Mouse (Mus musculus): Measurements from ENCODE around the gene Slc16a9. TPM values are rescaled to one million over a fixed set of nuclear protein-coding genes. Genes with fewer than 3 reads are reported as not detected.

Slc16a9 gene
- polyA plus RNA-seq, 1 experiment from 2014 or later, result 1.5 TPM

DNA sequence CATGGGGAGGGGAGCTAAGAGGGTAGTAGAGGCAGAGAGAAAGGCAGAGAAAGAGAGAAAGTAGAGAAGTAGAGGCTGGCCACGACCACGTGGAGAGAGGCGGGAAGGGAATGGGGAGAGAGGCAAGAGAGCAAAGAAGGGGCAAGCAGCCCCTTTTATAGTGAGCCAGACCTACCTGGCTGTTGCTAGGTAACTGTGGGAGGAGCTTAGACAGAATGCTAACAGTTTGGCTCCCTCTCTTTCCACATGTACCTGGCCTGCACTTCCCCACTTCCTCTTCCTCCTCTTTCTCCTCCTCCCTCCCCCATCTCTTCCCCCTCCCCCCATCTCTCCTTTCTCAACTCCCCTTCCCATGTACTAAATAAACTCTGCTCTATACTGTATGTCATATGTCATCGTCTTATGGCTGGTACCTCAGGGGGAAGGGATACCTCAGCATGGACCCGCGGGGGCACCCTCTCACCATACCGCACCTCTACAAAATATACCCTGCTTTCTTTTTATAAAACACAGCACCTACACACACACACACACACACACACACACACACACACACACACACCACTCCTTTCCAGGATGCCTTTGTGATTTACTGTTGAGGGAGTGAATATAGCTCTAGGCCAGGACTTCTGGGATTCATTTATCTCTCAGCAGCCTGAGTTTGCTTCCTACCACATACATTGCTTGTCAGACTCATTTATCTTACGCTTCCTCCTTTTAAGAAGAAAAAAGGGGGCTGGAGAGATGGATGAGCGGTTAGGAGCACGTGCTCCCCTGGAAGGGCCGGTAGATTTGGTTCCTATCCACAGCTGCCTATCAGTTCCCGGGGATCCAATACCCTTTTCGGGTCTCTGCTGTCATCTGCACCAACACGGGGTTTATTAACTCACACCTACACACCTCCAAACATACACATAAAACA is 43.8 kb downstream of the Slc16a9 start:
- Histone ChIP-seq H3K27ac (replicated peaks) (no peak overlapping the region), H3K4me1 (no peaks in the 10 kb centered on the region), H3K4me2 (replicated peaks) (no peak overlapping the region), H3K36me3 (no peaks in the 10 kb centered on the region), H3K9me3 (no peaks in the 10 kb centered on the region), H3K4me3 (no peak overlapping the region), H3K27me3 (no peaks in the 10 kb centered on the region), H3K9ac (replicated peaks) (no peak overlapping the region)
- 74% methylated on average over 14 of the region's 14 CpGs for WGBS
- ATAC-seq (replicated peaks), result no peak

DNA sequence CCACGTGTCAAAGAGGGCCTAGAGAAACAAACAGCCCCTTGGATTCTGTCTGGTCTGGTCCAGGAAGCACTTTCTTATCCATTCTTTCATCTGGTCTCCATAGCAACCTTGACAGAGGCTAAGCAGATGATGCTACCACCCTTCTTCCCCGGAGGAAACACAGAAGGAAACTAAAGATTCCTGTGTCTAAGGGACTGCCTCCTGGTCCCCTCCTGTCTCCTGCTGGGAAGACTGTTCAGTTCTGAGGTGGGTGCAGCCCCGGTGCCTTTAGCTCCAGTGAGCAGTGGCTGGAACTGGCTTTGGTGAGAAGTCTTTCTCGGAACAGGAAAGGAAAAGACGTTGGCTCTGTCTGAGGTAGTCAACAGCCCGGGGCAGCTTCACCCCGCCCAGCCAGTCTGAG is 47.1 kb downstream of the Slc16a9 start:
- no peaks in the 10 kb centered on the region for H3K9me3 ChIP-seq
- no peak overlapping the region for H3K4me3 ChIP-seq
- H3K27me3 ChIP-seq, result no peaks in the 10 kb centered on the region
- H3K36me3 ChIP-seq, result no peaks in the 10 kb centered on the region
- H3K4me1 ChIP-seq, result no peaks in the 10 kb centered on the region; the same call in 1 of the 2 replicates
- WGBS, result 40% methylated on average over 7 of the region's 7 CpGs
- no peak overlapping the region for H3K9ac ChIP-seq (replicated peaks)
- no peak for ATAC-seq (replicated peaks)
- no peak overlapping the region for H3K27ac ChIP-seq (replicated peaks)
- no peak overlapping the region for H3K4me2 ChIP-seq (replicated peaks)

DNA sequence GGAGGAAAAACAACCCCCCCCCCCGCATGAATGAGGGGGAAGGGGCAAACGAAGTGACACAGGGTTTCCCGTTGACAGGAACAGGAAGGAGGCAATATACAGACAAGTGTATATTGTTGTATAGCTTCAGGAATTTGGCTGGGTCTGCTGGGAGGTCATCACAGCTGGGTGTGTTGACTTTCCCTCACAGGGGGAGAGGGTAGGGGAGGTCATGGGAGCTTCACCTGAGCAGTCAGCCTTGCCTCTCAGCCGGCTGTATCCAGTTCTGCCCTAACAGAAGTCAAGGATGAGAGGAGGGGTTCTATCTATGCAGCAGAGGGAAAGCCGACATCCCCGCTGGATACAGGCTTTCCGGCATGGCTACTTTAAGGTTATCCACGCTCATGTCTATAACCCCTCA is 49.2 kb downstream of the Slc16a9 start:
- no peak for ATAC-seq (replicated peaks)
- no peaks in the 10 kb centered on the region; the same call in 1 of the 2 replicates for H3K4me1 ChIP-seq
- H3K4me3 ChIP-seq, result no peak overlapping the region
- no peaks in the 10 kb centered on the region for H3K27me3 ChIP-seq
- H3K9me3 ChIP-seq, result no peaks in the 10 kb centered on the region
- no peak overlapping the region for H3K27ac ChIP-seq (replicated peaks)
- H3K36me3 ChIP-seq, result no peaks in the 10 kb centered on the region
- H3K4me2 ChIP-seq (replicated peaks), result no peak overlapping the region
- H3K9ac ChIP-seq (replicated peaks), result no peak overlapping the region
- WGBS, result 67% methylated on average over 8 of the region's 8 CpGs

DNA sequence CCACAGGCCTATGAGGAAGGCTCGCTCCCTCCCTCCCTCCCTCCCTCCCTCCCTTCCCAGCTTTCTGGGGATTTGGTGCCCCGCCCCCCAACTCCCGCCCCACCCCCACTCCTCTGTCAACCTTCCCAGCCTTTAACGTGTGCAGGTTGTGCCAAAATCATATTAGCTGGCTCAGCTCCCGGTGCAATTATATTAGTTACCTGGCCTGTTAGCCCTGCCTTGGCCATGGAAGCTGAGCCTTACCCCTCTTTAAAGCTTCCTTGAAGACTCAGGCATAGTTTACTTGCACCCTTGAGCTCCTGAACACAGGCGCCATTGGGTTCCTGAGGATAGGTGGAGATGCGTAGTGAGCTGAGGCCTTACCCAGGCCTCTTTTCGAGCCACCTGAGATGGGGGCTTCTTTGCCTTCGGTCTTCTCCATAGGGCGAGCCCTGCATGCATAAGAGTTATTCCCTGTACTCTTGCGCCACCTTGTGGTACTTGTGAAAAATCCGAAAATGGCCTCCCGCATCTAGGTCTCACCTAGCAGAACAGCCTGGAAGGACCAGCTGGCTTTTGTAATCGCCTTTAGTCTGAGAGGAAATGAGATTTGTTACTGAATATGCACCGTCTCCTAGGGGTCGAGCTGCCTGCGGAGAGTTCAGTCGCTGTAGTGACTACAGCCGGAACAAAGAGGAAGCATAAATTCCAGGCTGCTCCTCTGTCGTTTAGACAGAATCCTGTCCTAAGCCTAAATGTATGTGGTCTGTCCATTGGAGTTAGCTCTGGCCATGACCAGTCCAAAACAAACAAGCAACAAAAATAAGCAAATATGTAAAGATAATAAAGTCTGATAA is 51.8 kb downstream of the Slc16a9 start:
- Histone ChIP-seq H3K4me3 (no peak overlapping the region), H3K9me3 (no peaks in the 10 kb centered on the region), H3K27ac (replicated peaks) (no peak overlapping the region), H3K27me3 (no peaks in the 10 kb centered on the region), H3K36me3 (no peaks in the 10 kb centered on the region), H3K4me1 (no peaks in the 10 kb centered on the region; the same call in 1 of the 2 replicates), H3K4me2 (replicated peaks) (0 out of 2 replicates have a peak overlapping the region, but pooled peaks have one; percentile 25), H3K9ac (replicated peaks) (peak overlapping the region; percentile 34; the same call in 1 of the 2 replicates)
- WGBS, result 6% methylated on average over 19 of the region's 20 CpGs
- ATAC-seq (replicated peaks), result peak; percentile 93

DNA sequence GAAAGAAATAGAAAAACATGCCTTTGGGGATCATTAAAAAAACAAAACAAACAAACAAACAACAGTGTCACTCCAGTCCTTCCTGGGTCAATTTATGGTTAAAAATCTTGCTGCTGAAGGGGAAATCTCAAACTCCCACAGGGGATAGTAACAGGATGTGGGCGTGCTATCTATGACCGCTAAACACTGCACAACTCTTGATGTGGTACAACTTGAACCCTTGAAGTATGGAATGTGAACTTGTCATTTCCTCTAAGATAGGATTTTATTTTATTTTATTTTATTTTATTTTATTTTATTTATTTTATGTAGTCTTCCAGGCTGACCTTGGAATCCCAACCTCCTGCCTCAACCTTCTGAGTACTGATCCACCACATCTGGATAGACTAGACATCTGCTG is 54.2 kb downstream of the Slc16a9 start:
- Histone ChIP-seq H3K4me3 (no peak overlapping the region), H3K27ac (replicated peaks) (no peak overlapping the region), H3K9me3 (no peaks in the 10 kb centered on the region), H3K36me3 (no peaks in the 10 kb centered on the region), H3K9ac (replicated peaks) (no peak overlapping the region), H3K27me3 (no peaks in the 10 kb centered on the region), H3K4me2 (replicated peaks) (no peak overlapping the region), H3K4me1 (no peaks in the 10 kb centered on the region; the same call in 1 of the 2 replicates)
- ATAC-seq (replicated peaks), result no peak
- WGBS, result 92% methylated on average over 2 of the region's 2 CpGs

DNA sequence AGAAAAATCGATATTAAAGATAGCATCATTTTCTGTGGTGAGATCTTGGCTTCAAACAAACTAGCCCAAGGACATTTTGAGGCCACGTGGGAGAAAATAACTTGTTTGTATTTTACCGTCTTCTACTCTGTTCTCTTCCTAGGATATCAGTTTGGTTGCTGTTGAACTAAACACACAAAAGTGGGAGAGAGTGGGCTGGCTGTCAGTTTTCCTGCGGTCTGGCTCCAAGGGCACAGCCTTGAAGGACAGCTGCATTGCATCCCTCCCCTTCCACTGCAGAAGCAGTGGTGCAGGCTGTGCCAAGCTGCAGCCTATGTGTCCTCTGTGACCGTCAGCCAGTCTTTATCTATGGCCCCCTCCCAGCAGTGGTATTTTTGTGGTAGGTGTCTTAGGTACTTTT is 54.8 kb downstream of the Slc16a9 start:
- ATAC-seq (replicated peaks), result no peak
- Histone ChIP-seq H3K4me1 (no peaks in the 10 kb centered on the region; the same call in 1 of the 2 replicates), H3K4me2 (replicated peaks) (no peak overlapping the region), H3K27me3 (no peaks in the 10 kb centered on the region), H3K9ac (replicated peaks) (no peak overlapping the region), H3K27ac (replicated peaks) (no peak overlapping the region), H3K4me3 (no peak overlapping the region), H3K9me3 (no peaks in the 10 kb centered on the region), H3K36me3 (no peaks in the 10 kb centered on the region)
- 68% methylated on average over 5 of the region's 5 CpGs for WGBS

DNA sequence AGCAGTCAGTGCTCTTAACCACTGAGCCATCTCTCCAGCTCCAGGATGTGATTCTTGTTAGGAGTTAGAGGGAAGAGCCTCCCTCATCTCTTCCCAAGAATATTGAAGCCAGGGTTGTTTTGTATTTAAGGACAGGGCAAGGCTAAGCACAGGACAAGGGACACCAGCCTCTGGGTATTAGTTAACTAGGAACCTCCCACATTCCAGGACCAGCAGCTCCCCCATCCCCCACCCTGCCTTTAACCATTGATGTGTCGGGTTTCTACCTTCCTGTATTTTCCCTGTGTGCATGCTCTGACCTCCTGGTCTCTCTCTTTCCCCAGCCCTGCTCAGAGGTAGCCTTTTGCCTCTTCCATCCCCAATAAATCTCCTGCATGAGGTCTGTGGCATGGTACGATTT is 56.3 kb downstream of the Slc16a9 start:
- Histone ChIP-seq H3K9ac (replicated peaks) (no peak overlapping the region), H3K4me3 (no peak overlapping the region), H3K36me3 (no peaks in the 10 kb centered on the region), H3K27ac (replicated peaks) (no peak overlapping the region), H3K27me3 (no peaks in the 10 kb centered on the region), H3K4me1 (no peaks in the 10 kb centered on the region; the same call in 1 of the 2 replicates), H3K9me3 (no peaks in the 10 kb centered on the region), H3K4me2 (replicated peaks) (no peak overlapping the region)
- ATAC-seq (replicated peaks), result no peak
- WGBS, result 61% methylated on average over 2 of the region's 2 CpGs

DNA sequence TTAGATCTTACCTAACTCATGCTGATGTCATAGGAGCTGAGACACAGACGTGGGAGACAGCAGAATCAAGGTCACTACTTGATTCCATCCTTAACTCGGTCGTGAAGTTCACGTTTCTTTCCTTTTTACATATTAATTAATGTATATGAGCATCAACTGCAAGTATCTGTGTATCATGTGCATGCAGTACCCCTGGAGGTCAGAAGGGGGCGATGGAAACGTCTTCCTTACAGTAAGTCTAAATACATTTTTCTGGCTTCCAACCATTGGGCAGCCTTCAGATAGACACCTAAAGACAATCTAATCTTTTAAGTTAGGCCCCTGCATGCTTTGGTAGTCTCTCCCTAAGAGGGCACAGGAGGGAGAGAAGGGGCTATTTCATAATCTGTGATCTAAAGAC is 58.3 kb downstream of the Slc16a9 start:
- no peaks in the 10 kb centered on the region for H3K4me1 ChIP-seq
- no peaks in the 10 kb centered on the region for H3K9me3 ChIP-seq
- 90% methylated on average over 6 of the region's 6 CpGs for WGBS
- H3K4me2 ChIP-seq (replicated peaks), result no peak overlapping the region
- no peak overlapping the region for H3K27ac ChIP-seq (replicated peaks)
- no peaks in the 10 kb centered on the region for H3K27me3 ChIP-seq
- H3K4me3 ChIP-seq, result no peak overlapping the region
- ATAC-seq (replicated peaks), result no peak
- no peaks in the 10 kb centered on the region for H3K36me3 ChIP-seq
- H3K9ac ChIP-seq (replicated peaks), result no peak overlapping the region

DNA sequence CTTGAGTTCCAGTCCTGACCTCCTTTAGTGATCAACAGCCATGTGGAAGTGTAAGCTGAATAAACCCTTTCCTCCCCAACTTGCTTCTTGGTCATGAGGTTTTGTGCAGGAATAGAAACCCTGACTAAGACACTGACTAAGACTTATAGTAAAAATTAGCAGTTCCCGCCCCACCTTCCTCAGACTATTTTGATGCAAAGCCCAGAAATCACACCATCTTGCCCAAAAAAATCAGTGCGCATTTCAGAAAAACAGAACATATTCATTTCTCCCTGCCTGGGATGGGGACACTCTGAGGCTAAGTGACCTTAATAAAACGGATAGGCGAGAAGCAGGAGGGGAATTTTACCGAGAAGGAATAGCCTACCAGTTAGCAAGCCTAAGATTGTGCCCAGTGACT is 60.8 kb downstream of the Slc16a9 start:
- 81% methylated on average over 5 of the region's 5 CpGs for WGBS
- no peak for ATAC-seq (replicated peaks)

DNA sequence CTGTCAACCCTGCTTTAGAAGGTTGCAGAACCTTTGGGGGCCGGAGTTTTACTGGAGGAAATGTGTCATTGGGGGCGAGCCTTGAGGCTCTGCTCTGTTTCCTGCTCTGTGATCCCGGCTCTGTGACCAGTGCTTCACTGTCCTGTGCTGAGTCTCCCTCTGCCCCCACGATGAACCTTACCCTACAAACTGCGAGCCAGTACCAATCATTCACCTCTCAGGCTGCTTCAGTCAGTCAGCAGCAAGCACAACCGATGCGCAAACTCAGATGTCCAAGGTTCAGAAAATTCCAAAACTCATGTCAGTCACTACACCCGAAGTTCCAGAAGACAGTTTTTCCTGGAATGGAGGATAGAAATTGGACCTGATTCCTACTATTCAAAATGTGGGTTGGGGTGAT is 64.5 kb downstream of the Slc16a9 start:
- WGBS, result 93% methylated on average over 8 of the region's 8 CpGs
- Histone ChIP-seq H3K4me3 (no peak overlapping the region), H3K9ac (replicated peaks) (no peak overlapping the region), H3K9me3 (no peaks in the 10 kb centered on the region), H3K36me3 (no peaks in the 10 kb centered on the region), H3K4me1 (no peaks in the 10 kb centered on the region), H3K27me3 (no peaks in the 10 kb centered on the region), H3K4me2 (replicated peaks) (no peak overlapping the region), H3K27ac (replicated peaks) (no peak overlapping the region)
- ATAC-seq (replicated peaks), result no peak

More for the DNA sequence above, 60.8 kb downstream of the Slc16a9 start:
- no peak overlapping the region for H3K27ac ChIP-seq (replicated peaks)
- no peak overlapping the region for H3K9ac ChIP-seq (replicated peaks)
- no peak overlapping the region for H3K4me3 ChIP-seq
- no peaks in the 10 kb centered on the region for H3K36me3 ChIP-seq
- H3K27me3 ChIP-seq, result no peaks in the 10 kb centered on the region
- H3K9me3 ChIP-seq, result no peaks in the 10 kb centered on the region
- no peak overlapping the region for H3K4me2 ChIP-seq (replicated peaks)
- H3K4me1 ChIP-seq, result no peaks in the 10 kb centered on the region

DNA sequence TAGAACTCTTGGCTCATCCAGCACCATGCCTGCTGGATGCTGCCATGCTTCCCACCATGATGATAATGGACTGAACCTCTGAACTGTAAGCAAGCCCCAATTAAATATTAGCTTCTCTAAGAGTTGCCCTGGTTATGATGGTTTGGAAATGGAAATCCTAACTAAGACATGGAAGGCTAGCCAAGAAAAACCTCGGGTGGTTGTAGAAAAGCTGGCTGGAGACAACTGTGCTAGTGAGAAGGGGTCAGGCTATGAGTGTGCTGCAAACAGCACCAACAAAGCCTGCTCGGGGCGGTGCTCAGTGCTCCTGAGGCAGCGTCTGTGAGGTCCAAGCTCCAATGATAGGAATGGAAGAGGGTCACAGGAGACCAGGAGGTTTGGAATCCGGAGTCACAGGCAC is 65.7 kb downstream of the Slc16a9 start:
- no peak overlapping the region for H3K4me3 ChIP-seq
- no peaks in the 10 kb centered on the region for H3K27me3 ChIP-seq
- H3K4me2 ChIP-seq (replicated peaks), result no peak overlapping the region
- H3K4me1 ChIP-seq, result no peaks in the 10 kb centered on the region
- no peak overlapping the region for H3K9ac ChIP-seq (replicated peaks)
- H3K9me3 ChIP-seq, result no peaks in the 10 kb centered on the region
- no peak for ATAC-seq (replicated peaks)
- H3K27ac ChIP-seq (replicated peaks), result no peak overlapping the region
- no peaks in the 10 kb centered on the region for H3K36me3 ChIP-seq
- WGBS, result 81% methylated on average over 5 of the region's 5 CpGs

DNA sequence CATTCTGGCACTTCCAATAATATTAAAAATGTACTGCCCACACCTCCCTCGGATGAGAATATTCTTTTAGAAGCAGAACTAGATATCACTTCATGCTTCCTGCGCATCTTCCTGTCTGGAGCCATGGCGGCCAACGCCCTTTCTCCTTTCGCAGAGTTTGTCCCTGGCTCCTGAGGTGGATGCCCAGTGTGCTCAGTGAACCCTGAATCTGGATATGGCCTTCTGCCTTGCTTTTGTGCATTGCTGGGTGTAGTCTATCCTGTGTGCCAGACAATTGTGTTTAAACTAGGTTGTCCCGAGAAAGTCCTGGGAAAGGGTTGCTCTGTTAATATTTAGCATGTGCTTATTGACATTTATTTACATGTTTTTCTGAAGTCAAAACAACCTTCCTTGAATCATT is 71.0 kb downstream of the Slc16a9 start:
- H3K27ac ChIP-seq (replicated peaks), result no peak overlapping the region
- H3K9ac ChIP-seq (replicated peaks), result no peak overlapping the region
- H3K4me2 ChIP-seq (replicated peaks), result no peak overlapping the region
- 0 out of 2 replicates have a peak, but pooled peaks cover 2% of the 10 kb centered on the region for H3K4me1 ChIP-seq
- H3K9me3 ChIP-seq, result no peaks in the 10 kb centered on the region
- no peak for ATAC-seq (replicated peaks)
- no peaks in the 10 kb centered on the region for H3K36me3 ChIP-seq
- no peaks in the 10 kb centered on the region for H3K27me3 ChIP-seq
- no peak overlapping the region for H3K4me3 ChIP-seq
- 92% methylated on average over 6 of the region's 6 CpGs for WGBS

All from forebrain, embryonic 15.5 days (tissue).